Mouse (Mus musculus): ENCODE measurements at regions not wholly inside any gene's neighbourhood (a gene's known extent, or its start where the extent isn't known, plus 50 kb on each side); places are given as distances from the start of the nearest gene placed in this dataset.
A peak's percentile ranks its signal among the peaks of the same experiment; 100 is the strongest.

GRCm38 (mm10) chr9:80697171-80697570 lies 231.9 kb upstream of the Impg1 start:
- H3K4me3 ChIP-seq (ENCODE audit: control insufficient read depth in 1 of 2, insufficient read depth in 1 of 2, low read depth in 1 of 2, low read length in 2 of 2) = no peak overlapping the region
- H3K4me2 ChIP-seq (ENCODE audit: low read length) = no peak overlapping the region
- no peak overlapping the region for H3K27ac ChIP-seq (replicated peaks in 1 of 2; ENCODE audit: control insufficient read depth in 1 of 2, insufficient read depth in 1 of 2, low read depth in 2 of 2, low read length in 2 of 2)
- no peaks in the 10 kb centered on the region for H3K36me3 ChIP-seq (ENCODE audit: control insufficient read depth, insufficient read depth, low read length)
- H3K9ac ChIP-seq (ENCODE audit: low read length) = no peak overlapping the region
- no peaks in the 10 kb centered on the region for H3K9me3 ChIP-seq (ENCODE audit: control insufficient read depth, low read length)
- WGBS = 54% methylated on average over 2 of the region's 2 CpGs
- no peak for ATAC-seq (ENCODE audit: insufficient number of reproducible peaks, insufficient read depth, low FRiP score, low read depth)
- no peaks in the 10 kb centered on the region for H3K4me1 ChIP-seq (ENCODE audit: control insufficient read depth in 2 of 2, insufficient read depth in 2 of 2, low read length in 2 of 2)
- H3K27me3 ChIP-seq (ENCODE audit: control insufficient read depth, insufficient read depth, low read length) = no peaks in the 10 kb centered on the region

GRCm38 (mm10) chr9:80688481-80689086 lies 223.3 kb upstream of the Impg1 start:
- H3K4me3 ChIP-seq (ENCODE audit: control insufficient read depth in 1 of 2, insufficient read depth in 1 of 2, low read depth in 1 of 2, low read length in 2 of 2) = no peak overlapping the region
- peak overlapping the region; percentile 50 to 55 for H3K27ac ChIP-seq (replicated peaks in 1 of 2; ENCODE audit: control insufficient read depth in 1 of 2, insufficient read depth in 1 of 2, low read depth in 2 of 2, low read length in 2 of 2)
- peak; percentile 82 for ATAC-seq (ENCODE audit: insufficient number of reproducible peaks, insufficient read depth, low FRiP score, low read depth)
- H3K9me3 ChIP-seq (ENCODE audit: control insufficient read depth, low read length) = no peaks in the 10 kb centered on the region
- 34% methylated on average over 9 of the region's 9 CpGs for WGBS
- peaks cover 0 to 3% of the 10 kb centered on the region in 2 experiments; a peak in 1 of 4 replicates for H3K4me1 ChIP-seq (ENCODE audit: control insufficient read depth in 2 of 2, insufficient read depth in 2 of 2, low read length in 2 of 2)
- H3K4me2 ChIP-seq (ENCODE audit: low read length) = 0 out of 2 replicates have a peak overlapping the region, but pooled peaks have one; percentile 4
- no peaks in the 10 kb centered on the region for H3K36me3 ChIP-seq (ENCODE audit: control insufficient read depth, insufficient read depth, low read length)
- no peaks in the 10 kb centered on the region for H3K27me3 ChIP-seq (ENCODE audit: control insufficient read depth, insufficient read depth, low read length)
- H3K9ac ChIP-seq (ENCODE audit: low read length) = no peak overlapping the region

- H3K4me2 ChIP-seq (ENCODE audit: low read length) = no peak overlapping the region
These were observed 217.9 kb upstream of the Impg1 start for GRCm38 (mm10) chr9:80683030-80683692.

GRCm38 (mm10) chr9:80681709-80682108 lies 216.4 kb upstream of the Impg1 start:
- Histone ChIP-seq H3K36me3 (ENCODE audit: control insufficient read depth, insufficient read depth, low read length) (no peaks in the 10 kb centered on the region), H3K27me3 (ENCODE audit: control insufficient read depth, insufficient read depth, low read length) (no peaks in the 10 kb centered on the region), H3K27ac (replicated peaks in 1 of 2; ENCODE audit: control insufficient read depth in 1 of 2, insufficient read depth in 1 of 2, low read depth in 2 of 2, low read length in 2 of 2) (no peak overlapping the region), H3K9ac (ENCODE audit: low read length) (no peak overlapping the region), H3K4me2 (ENCODE audit: low read length) (no peak overlapping the region), H3K9me3 (ENCODE audit: control insufficient read depth, low read length) (no peaks in the 10 kb centered on the region), H3K4me1 (ENCODE audit: control insufficient read depth in 2 of 2, insufficient read depth in 2 of 2, low read length in 2 of 2) (no peaks in the 10 kb centered on the region), H3K4me3 (ENCODE audit: control insufficient read depth in 1 of 2, insufficient read depth in 1 of 2, low read depth in 1 of 2, low read length in 2 of 2) (no peak overlapping the region)
- WGBS = 88% methylated on average over 2 of the region's 2 CpGs
- ATAC-seq (ENCODE audit: insufficient number of reproducible peaks, insufficient read depth, low FRiP score, low read depth) = no peak

More at GRCm38 (mm10) chr9:80683030-80683692, 217.9 kb upstream of the Impg1 start:
- no peak overlapping the region for H3K27ac ChIP-seq (replicated peaks in 1 of 2; ENCODE audit: control insufficient read depth in 1 of 2, insufficient read depth in 1 of 2, low read depth in 2 of 2, low read length in 2 of 2)
- 50% methylated on average over 5 of the region's 5 CpGs for whole genome bisulfite sequencing
- no peaks in the 10 kb centered on the region for H3K27me3 ChIP-seq (ENCODE audit: control insufficient read depth, insufficient read depth, low read length)
- no peak for ATAC-seq (ENCODE audit: insufficient number of reproducible peaks, insufficient read depth, low FRiP score, low read depth)
- no peak overlapping the region for H3K4me3 ChIP-seq (ENCODE audit: control insufficient read depth in 1 of 2, insufficient read depth in 1 of 2, low read depth in 1 of 2, low read length in 2 of 2)
- no peak overlapping the region for H3K9ac ChIP-seq (ENCODE audit: low read length)
- H3K4me1 ChIP-seq (ENCODE audit: control insufficient read depth in 2 of 2, insufficient read depth in 2 of 2, low read length in 2 of 2) = peaks cover 0 to 1% of the 10 kb centered on the region in 2 experiments; a peak in 1 of 4 replicates
- H3K36me3 ChIP-seq (ENCODE audit: control insufficient read depth, insufficient read depth, low read length) = no peaks in the 10 kb centered on the region
- no peaks in the 10 kb centered on the region for H3K9me3 ChIP-seq (ENCODE audit: control insufficient read depth, low read length)

- Histone ChIP-seq H3K36me3 (ENCODE audit: control insufficient read depth, insufficient read depth, low read length) (no peaks in the 10 kb centered on the region), H3K27me3 (ENCODE audit: control insufficient read depth, insufficient read depth, low read length) (no peaks in the 10 kb centered on the region), H3K9me3 (ENCODE audit: control insufficient read depth, low read length) (0 out of 2 replicates have a peak, but pooled peaks cover 5% of the 10 kb centered on the region), H3K4me1 (ENCODE audit: control insufficient read depth in 2 of 2, insufficient read depth in 2 of 2, low read length in 2 of 2) (no peaks in the 10 kb centered on the region), H3K4me3 (ENCODE audit: control insufficient read depth in 1 of 2, insufficient read depth in 1 of 2, low read depth in 1 of 2, low read length in 2 of 2) (no peak overlapping the region), H3K9ac (ENCODE audit: low read length) (no peak overlapping the region), H3K4me2 (ENCODE audit: low read length) (no peak overlapping the region), H3K27ac (replicated peaks in 1 of 2; ENCODE audit: control insufficient read depth in 1 of 2, insufficient read depth in 1 of 2, low read depth in 2 of 2, low read length in 2 of 2) (no peak overlapping the region)
- WGBS = 41% methylated on average over 1 of the region's 1 CpGs
- ATAC-seq (ENCODE audit: insufficient number of reproducible peaks, insufficient read depth, low FRiP score, low read depth) = no peak
These were observed 206.2 kb upstream of the Impg1 start for GRCm38 (mm10) chr9:80671483-80671882.

GRCm38 (mm10) chr9:80668575-80669248 lies 203.4 kb upstream of the Impg1 start:
- no peak overlapping the region for H3K4me2 ChIP-seq (ENCODE audit: low read length)
- WGBS = 68% methylated on average over 5 of the region's 5 CpGs
- no peaks in the 10 kb centered on the region for H3K4me1 ChIP-seq (ENCODE audit: control insufficient read depth in 2 of 2, insufficient read depth in 2 of 2, low read length in 2 of 2)
- H3K4me3 ChIP-seq (ENCODE audit: control insufficient read depth in 1 of 2, insufficient read depth in 1 of 2, low read depth in 1 of 2, low read length in 2 of 2) = no peak overlapping the region
- H3K9ac ChIP-seq (ENCODE audit: low read length) = no peak overlapping the region
- H3K27ac ChIP-seq (replicated peaks in 1 of 2; ENCODE audit: control insufficient read depth in 1 of 2, insufficient read depth in 1 of 2, low read depth in 2 of 2, low read length in 2 of 2) = no peak overlapping the region
- H3K9me3 ChIP-seq (ENCODE audit: control insufficient read depth, low read length) = no peaks in the 10 kb centered on the region
- no peaks in the 10 kb centered on the region for H3K27me3 ChIP-seq (ENCODE audit: control insufficient read depth, insufficient read depth, low read length)
- no peaks in the 10 kb centered on the region for H3K36me3 ChIP-seq (ENCODE audit: control insufficient read depth, insufficient read depth, low read length)
- no peak for ATAC-seq (ENCODE audit: insufficient number of reproducible peaks, insufficient read depth, low FRiP score, low read depth)

GRCm38 (mm10) chr9:80658755-80659154 lies 193.5 kb upstream of the Impg1 start:
- ATAC-seq (ENCODE audit: insufficient number of reproducible peaks, insufficient read depth, low FRiP score, low read depth) = no peak
- H3K4me2 ChIP-seq (ENCODE audit: low read length) = no peak overlapping the region
- H3K27me3 ChIP-seq (ENCODE audit: control insufficient read depth, insufficient read depth, low read length) = no peaks in the 10 kb centered on the region
- no peaks in the 10 kb centered on the region for H3K4me1 ChIP-seq (ENCODE audit: control insufficient read depth in 2 of 2, insufficient read depth in 2 of 2, low read length in 2 of 2)
- WGBS = 84% methylated on average over 1 of the region's 1 CpGs
- no peak overlapping the region for H3K27ac ChIP-seq (replicated peaks in 1 of 2; ENCODE audit: control insufficient read depth in 1 of 2, insufficient read depth in 1 of 2, low read depth in 2 of 2, low read length in 2 of 2)
- no peaks in the 10 kb centered on the region for H3K9me3 ChIP-seq (ENCODE audit: control insufficient read depth, low read length)
- no peak overlapping the region for H3K4me3 ChIP-seq (ENCODE audit: control insufficient read depth in 1 of 2, insufficient read depth in 1 of 2, low read depth in 1 of 2, low read length in 2 of 2)
- H3K36me3 ChIP-seq (ENCODE audit: control insufficient read depth, insufficient read depth, low read length) = no peaks in the 10 kb centered on the region
- H3K9ac ChIP-seq (ENCODE audit: low read length) = no peak overlapping the region
